Mouse (Mus musculus) CH12.LX (cell line): Measurements from ENCODE around the gene Tmem200c. TPM values are rescaled to one million over a fixed set of nuclear protein-coding genes. Genes with fewer than 3 reads are reported as not detected.

Experiments used
- DNase-seq: peaks from one replicate; pipeline ENCODE4 v3.0.0-alpha.2; 2013; ENCODE audit errors: extremely low read depth
- H3K27ac ChIP-seq: 2 replicates; pipeline ENCODE4 v1.5.1; 2012; ENCODE audit warnings: low read depth, mild to moderate bottlenecking, control low read depth, moderate library complexity; ENCODE audit not compliant: insufficient read depth
- H3K27me3 ChIP-seq: replicated peaks from 2 replicates; pipeline ENCODE3; 2012; ENCODE audit warnings: inconsistent platforms
- H3K36me3 ChIP-seq, 2 experiments: replicated peaks in 1 of 2; 2 replicates each; pipeline versions ENCODE3 to v1.6.1; 2012; ENCODE audit warnings: inconsistent platforms in 1 of 2, low read length in 1 of 2, mild to moderate bottlenecking in 1 of 2, mixed read lengths in 1 of 2, moderate library complexity in 1 of 2; ENCODE audit not compliant: control insufficient read depth in 1 of 2, insufficient read depth in 1 of 2
- H3K4me1 ChIP-seq, 2 experiments: 2 replicates each; pipeline ENCODE4 v1.6.1; 2012; ENCODE audit warnings: inconsistent platforms in 1 of 2, moderate library complexity in 1 of 2; ENCODE audit not compliant: insufficient read depth in 2 of 2, control insufficient read depth in 1 of 2
- H3K4me2 ChIP-seq: 2 replicates; pipeline ENCODE4 v1.6.1; 2012; ENCODE audit warnings: low read depth, mild to moderate bottlenecking, control low read depth; ENCODE audit not compliant: poor library complexity, insufficient read depth, severe bottlenecking
- H3K4me3 ChIP-seq, 3 experiments: fragments of 150-350 bp in 1 of 3; sonication (generic) in 1 of 3; replicated peaks in 1 of 3; 2 replicates each; pipeline versions ENCODE3 to v1.5.1; 2011 to 2012; ENCODE audit warnings: low read depth in 2 of 3, low read length in 2 of 3, mild to moderate bottlenecking in 2 of 3, moderate library complexity in 2 of 3, control low read depth in 1 of 3, improper control_type of control experiment in 1 of 3, inconsistent platforms in 1 of 3, mixed read lengths in 1 of 3; ENCODE audit not compliant: poor library complexity in 1 of 3
- H3K79me2 ChIP-seq: replicated peaks from 2 replicates; pipeline ENCODE4 v1.6.1; 2012; ENCODE audit warnings: mild to moderate bottlenecking, moderate library complexity; ENCODE audit not compliant: control insufficient read depth, poor library complexity, insufficient read depth, severe bottlenecking; ENCODE audit errors: extremely low read depth
- H3K9ac ChIP-seq: 2 replicates; pipeline ENCODE4 v1.6.1; 2012; ENCODE audit warnings: low read depth, mild to moderate bottlenecking, control low read depth, moderate library complexity; ENCODE audit not compliant: insufficient read depth
- H3K9me3 ChIP-seq: replicated peaks from 2 replicates; pipeline ENCODE3; 2012; ENCODE audit warnings: low read length, inconsistent platforms, mixed read lengths
- BHLHE40 ChIP-seq: IDR thresholded peaks from 2 replicates; pipeline ENCODE4 v1.6.1; 2011; ENCODE audit warnings: mild to moderate bottlenecking, low read depth, low read length, improper control_type of control experiment
- CTCF ChIP-seq, 2 experiments: IDR thresholded peaks in 1 of 2; conservative IDR thresholded peaks in 1 of 2; 2 replicates each; pipeline ENCODE4 v1.5.1; 2011 to 2012; ENCODE audit warnings: low read depth in 2 of 2, low read length in 2 of 2, improper control_type of control experiment in 1 of 2, inconsistent platforms in 1 of 2, mild to moderate bottlenecking in 1 of 2, moderate library complexity in 1 of 2
- EP300 ChIP-seq: IDR thresholded peaks from 2 replicates; pipeline ENCODE4 v1.6.1; 2011; ENCODE audit warnings: low read length, improper control_type of control experiment
- ETS1 ChIP-seq: conservative IDR thresholded peaks from 2 replicates; pipeline ENCODE4 v1.6.1; 2012; ENCODE audit warnings: low read depth, mild to moderate bottlenecking, inconsistent platforms, low read length, improper control_type of control experiment, moderate library complexity
- MAZ ChIP-seq: IDR thresholded peaks from 2 replicates; pipeline ENCODE4 v1.6.1; 2012; ENCODE audit warnings: low read depth, mild to moderate bottlenecking, inconsistent platforms, low read length, improper control_type of control experiment, moderate library complexity
- MYC ChIP-seq: IDR thresholded peaks from 2 replicates; pipeline ENCODE4 v1.6.1; 2011; ENCODE audit warnings: low read depth, mild to moderate bottlenecking, improper control_type of control experiment, low read length
- NRF1 ChIP-seq: IDR thresholded peaks from 2 replicates; pipeline ENCODE4 v1.6.1; 2014; ENCODE audit warnings: low read depth, mild to moderate bottlenecking, inconsistent platforms, low read length, improper control_type of control experiment, moderate library complexity
- POLR2A ChIP-seq: IDR thresholded peaks from 2 replicates; pipeline ENCODE4 v1.6.1; 2011; ENCODE audit warnings: low read depth, mild to moderate bottlenecking, improper control_type of control experiment, low read length
- RAD21 ChIP-seq: IDR thresholded peaks from 2 replicates; pipeline ENCODE4 v1.6.1; 2011; ENCODE audit warnings: low read depth, mild to moderate bottlenecking, low read length, improper control_type of control experiment, moderate library complexity
- RCOR1 ChIP-seq: conservative IDR thresholded peaks from 2 replicates; pipeline ENCODE4 v1.6.1; 2012; ENCODE audit warnings: low read depth, mild to moderate bottlenecking, inconsistent platforms, low read length, improper control_type of control experiment
- TBP ChIP-seq: conservative IDR thresholded peaks from 2 replicates; pipeline ENCODE4 v1.6.1; 2011; ENCODE audit warnings: low read depth, low read length, improper control_type of control experiment
- UBTF ChIP-seq: IDR thresholded peaks from 2 replicates; pipeline ENCODE4 v1.6.1; 2012; ENCODE audit warnings: low read depth, mild to moderate bottlenecking, inconsistent platforms, low read length, improper control_type of control experiment, moderate library complexity
- USF1 ChIP-seq: IDR thresholded peaks from 2 replicates; pipeline ENCODE4 v1.6.1; 2014; ENCODE audit warnings: low read depth, mild to moderate bottlenecking, inconsistent platforms, low read length, improper control_type of control experiment
- USF2 ChIP-seq: conservative IDR thresholded peaks from 2 replicates; pipeline ENCODE4 v1.6.1; 2011; ENCODE audit warnings: low read depth, low read length, improper control_type of control experiment
- ZC3H11A ChIP-seq: IDR thresholded peaks from 2 replicates; pipeline ENCODE4 v1.6.1; 2012; ENCODE audit warnings: low read depth, mild to moderate bottlenecking, inconsistent platforms, low read length, improper control_type of control experiment
- ZKSCAN1 ChIP-seq: IDR thresholded peaks from 2 replicates; pipeline ENCODE4 v1.6.1; 2012; ENCODE audit warnings: low read depth, inconsistent platforms, low read length, improper control_type of control experiment, borderline replicate concordance
- ZNF384 ChIP-seq: IDR thresholded peaks from 2 replicates; pipeline ENCODE4 v1.6.1; 2012; ENCODE audit warnings: low read depth, low read length, improper control_type of control experiment, inconsistent platforms
- dilution Hi-C: fragments of 300-500 bp; cut with MboI; formaldehyde crosslinking; loops from 2 replicates; pipeline ENCODE4 v1.14.3; 2020; ENCODE audit warnings: low sequenced_read_pairs; ENCODE audit not compliant: extremely low pct_unique_long_range_greater_than_20kb, extremely low pct_ligation_motif_present
- in situ Hi-C: fragments of 300-500 bp; cut with MboI; formaldehyde crosslinking; loops from 3 replicates; pipeline ENCODE4 v1.14.3; 2019; ENCODE audit warnings: low sequenced_read_pairs, low pct_ligation_motif_present, low pct_unique_long_range_greater_than_20kb, mixed read lengths
- polyA plus RNA-seq: library from polyadenylated mRNA; unstranded; fragments of >175 nt; gene quantifications from 2 replicates; pipeline ENCODE4 v1.2.1, GENCODE M21; 2012; ENCODE audit warnings: low read depth; ENCODE audit not compliant: insufficient read length
- total RNA-seq, 2 experiments: library from RNA; depleted of rRNA; stranded (reverse); fragments of 300-350 nt in 1 of 2; fragments of >200 nt in 1 of 2; gene quantifications; 2 replicates each; pipeline ENCODE4 v1.2.3; 2012 to 2014

The Tmem200c gene
- total and polyA plus RNA-seq, 3 experiments, result not detected

DNA sequence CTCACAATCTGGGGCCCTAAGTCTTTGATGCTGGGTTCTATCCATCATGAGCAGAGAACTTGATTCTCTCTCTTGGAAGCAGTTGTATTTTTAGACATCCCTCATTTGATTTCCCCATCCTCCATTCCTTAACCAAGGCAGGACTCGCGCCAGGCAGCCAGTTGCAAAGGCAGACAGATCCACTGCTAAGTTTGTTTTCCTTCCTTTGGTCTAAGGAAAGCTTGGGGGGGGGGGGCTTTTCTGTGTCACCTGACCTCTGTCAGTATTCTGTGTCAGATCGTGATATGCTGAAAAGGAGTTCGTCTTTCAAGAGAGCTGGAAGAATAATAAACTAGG lies 11.4 kb downstream of the Tmem200c start:
- no peaks in the 10 kb centered on the region for H3K79me2 ChIP-seq
- no peak overlapping the region for H3K4me3 ChIP-seq
- H3K4me2 ChIP-seq, result no peak overlapping the region
- no peak overlapping the region for H3K9ac ChIP-seq
- DNase-seq, result no peak
- in situ Hi-C loops, result no loop called here
- peaks cover 66% of the 10 kb centered on the region for H3K9me3 ChIP-seq
- no peaks in the 10 kb centered on the region for H3K4me1 ChIP-seq
- no peak overlapping the region for H3K27ac ChIP-seq
- TF ChIP-seq UBTF (no peak), ZC3H11A (no peak), BHLHE40 (no peak)
- TF ChIP-seq, all 38 proteins: peak for 0
- dilution Hi-C loops, result no loop called here
- Histone ChIP-seq H3K27me3 (no peaks in the 10 kb centered on the region), H3K36me3 (no peaks in the 10 kb centered on the region)

DNA sequence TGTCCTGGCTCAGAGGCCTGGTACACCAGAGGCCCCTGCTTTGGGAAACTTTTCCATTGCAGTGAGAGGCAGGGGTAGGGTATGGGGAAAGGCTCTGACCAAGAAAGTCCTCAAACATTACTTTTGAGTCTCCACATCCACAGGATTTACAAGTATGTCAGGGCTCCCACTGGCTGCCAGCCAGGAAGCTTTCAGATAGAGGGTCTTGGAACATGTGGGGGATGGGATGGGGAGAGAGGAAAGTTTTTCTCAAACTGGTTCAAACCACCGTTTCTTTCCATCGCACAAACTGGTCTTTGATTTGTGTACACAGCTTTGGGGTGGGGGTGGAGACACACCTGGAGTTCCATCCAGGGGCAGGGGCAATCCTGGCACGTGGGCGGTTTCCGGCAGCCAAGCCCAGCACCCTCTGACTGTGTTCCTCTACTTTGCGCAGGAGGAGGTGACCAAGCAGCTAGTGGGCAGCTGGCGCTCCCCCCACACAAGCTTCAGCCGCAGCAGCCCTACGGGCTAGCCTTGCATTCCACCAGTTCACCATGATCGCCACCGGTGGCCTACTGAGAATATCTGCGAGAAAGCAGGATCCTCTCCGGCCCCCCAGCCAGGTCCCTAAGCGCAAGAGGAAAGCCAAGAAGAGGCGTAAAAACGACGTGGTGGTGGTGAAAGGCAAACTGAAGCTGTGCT lies 13.6 kb downstream of the Tmem200c start:
- H3K9me3 ChIP-seq, result peaks cover 59% of the 10 kb centered on the region
- no peaks in the 10 kb centered on the region for H3K4me1 ChIP-seq
- H3K36me3 ChIP-seq, result no peaks in the 10 kb centered on the region
- no peak overlapping the region for H3K9ac ChIP-seq
- no peak overlapping the region for H3K27ac ChIP-seq
- no peaks in the 10 kb centered on the region for H3K79me2 ChIP-seq
- H3K4me3 ChIP-seq, result no peak overlapping the region
- H3K4me2 ChIP-seq, result no peak overlapping the region
- in situ Hi-C loops (no loop called here), dilution Hi-C loops (no loop called here)
- no peaks in the 10 kb centered on the region for H3K27me3 ChIP-seq
- TF ChIP-seq ETS1 (no peak), RCOR1 (no peak), RAD21 (no peak), ZKSCAN1 (no peak), USF1 (no peak), TBP (no peak), CTCF (conservative IDR thresholded peaks at IDR 0.05 in 1 of 2, IDR thresholded peaks at IDR 0.05 in 1 of 2; ENCODE audit: low read depth in 2 of 2, low read length in 2 of 2) (no peak), MYC (no peak), UBTF (no peak), USF2 (no peak), POLR2A (no peak)
- DNase-seq, result no peak

DNA sequence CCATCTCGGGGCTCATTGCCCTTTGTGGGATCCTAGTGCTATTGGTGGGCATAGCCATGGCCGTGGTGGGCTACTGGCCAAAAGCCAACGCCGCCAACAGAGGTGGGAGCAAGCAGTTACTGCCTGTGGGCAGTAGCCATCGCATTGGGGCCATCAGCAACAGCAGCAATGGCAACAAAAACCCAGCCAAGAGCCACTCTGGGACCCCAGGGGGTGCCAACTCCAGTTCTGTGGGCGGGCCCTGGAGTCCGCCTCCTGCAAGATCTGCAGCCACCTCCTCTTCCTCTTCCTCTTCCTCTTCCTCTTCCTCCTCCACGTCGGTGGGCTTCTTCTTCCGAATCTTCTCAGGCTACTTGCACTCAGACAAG lies 14.1 kb downstream of the Tmem200c start:
- DNase-seq, result no peak
- no peak overlapping the region for H3K27ac ChIP-seq
- H3K79me2 ChIP-seq, result no peaks in the 10 kb centered on the region
- H3K4me3 ChIP-seq, result no peak overlapping the region
- H3K9me3 ChIP-seq, result peaks cover 60% of the 10 kb centered on the region
- no peak overlapping the region for H3K4me2 ChIP-seq
- no peak overlapping the region for H3K9ac ChIP-seq
- TF ChIP-seq MYC, result no peak
- TF ChIP-seq MAZ, result no peak
- TF ChIP-seq UBTF, result no peak
- TF ChIP-seq ZNF384, result no peak
- TF ChIP-seq NRF1, result no peak
- TF ChIP-seq EP300, result no peak
- no peak for TF ChIP-seq ZC3H11A
- H3K4me1 ChIP-seq, result no peaks in the 10 kb centered on the region
- dilution Hi-C loops, result no loop called here
- in situ Hi-C loops, result no loop called here
- no peaks in the 10 kb centered on the region for H3K36me3 ChIP-seq
- H3K27me3 ChIP-seq, result no peaks in the 10 kb centered on the region
